Mouse (Mus musculus): ENCODE measurements around the gene Coq8b. TPM values are rescaled to one million over a fixed set of nuclear protein-coding genes. Genes with fewer than 3 reads are reported as not detected.

Coq8b gene
- 10 to 100 TPM; 32.5 to 37.2 TPM for total RNA-seq (2021)

- peak; percentile 91 to 96 for DNase-seq (ENCODE audit: low spot score in 2 of 2)
- intact Hi-C loops (cut with DNase I): loop anchor here (1.0 kb wide), 2 partner anchors 24 to 55 kb away; partner anchors contain the start of gene Rab4b
Measured at GRCm38 (mm10) chr7:27232781-27233281, at the start of gene Coq8b. Gene Coq8b (plus strand): TSS chr7:27233023.

GRCm38 (mm10) chr7:27184964-27185363, 47.9 kb upstream of the Coq8b start:
- intact Hi-C loops (cut with DNase I): no loop called here
- no peak for DNase-seq (ENCODE audit: low spot score in 2 of 2)

- intact Hi-C loops (cut with DNase I): no loop called here
- no peak for DNase-seq (ENCODE audit: low spot score in 2 of 2)
Measured at GRCm38 (mm10) chr7:27185986-27186385, 46.8 kb upstream of the Coq8b start.

GRCm38 (mm10) chr7:27189271-27189931, 43.4 kb upstream of the Coq8b start:
- DNase-seq (ENCODE audit: low spot score in 2 of 2): no peak
- intact Hi-C loops (cut with DNase I): no loop called here

- intact Hi-C loops (cut with DNase I): no loop called here
- DNase-seq (ENCODE audit: low spot score in 2 of 2): no peak
Measured at GRCm38 (mm10) chr7:27192434-27192833, 40.4 kb upstream of the Coq8b start.

- intact Hi-C loops (cut with DNase I): loop anchor here (2.0 kb wide), 1 partner anchor 15 kb away; the partner anchor contains the start of gene Rab4b
- DNase-seq (ENCODE audit: low spot score in 2 of 2): no peak
Measured at GRCm38 (mm10) chr7:27193731-27194130, 39.1 kb upstream of the Coq8b start.

- intact Hi-C loops (cut with DNase I): loop anchor here (2.0 to 5.0 kb wide), 3 partner anchors 17 to 61 kb away; partner anchors contain the start of genes Itpkc, Numbl and Rab4b
Measured at GRCm38 (mm10) chr7:27195681-27196611, 36.9 kb upstream of the Coq8b start, which contains the start of the genes BC024978 and Snrpa. Gene BC024978 (plus strand): TSS chr7:27195781. Gene Snrpa (minus strand): TSS chr7:27196271.

GRCm38 (mm10) chr7:27197136-27197535, 35.7 kb upstream of the Coq8b start:
- intact Hi-C loops (cut with DNase I): loop anchor here (2.0 to 5.0 kb wide), 2 partner anchors 32 to 60 kb away; partner anchors contain the start of genes Itpkc and Numbl
- DNase-seq (ENCODE audit: low spot score in 2 of 2): no peak

More at GRCm38 (mm10) chr7:27195681-27196611, 36.9 kb upstream of the Coq8b start, which contains the start of the genes BC024978 and Snrpa:
- DNase-seq (ENCODE audit: low spot score in 2 of 2): peak; percentile 97 to 100

GRCm38 (mm10) chr7:27197634-27198033, 35.2 kb upstream of the Coq8b start:
- intact Hi-C loops (cut with DNase I): loop anchor here (2.0 to 5.0 kb wide), 2 partner anchors 31 to 60 kb away; partner anchors contain the start of genes Itpkc and Numbl
- DNase-seq (ENCODE audit: low spot score in 2 of 2): no peak

- intact Hi-C loops (cut with DNase I): loop anchor here (5.0 kb wide), 1 partner anchor 59 kb away; the partner anchor contains the start of gene Numbl
- no peak for DNase-seq (ENCODE audit: low spot score in 2 of 2)
Measured at GRCm38 (mm10) chr7:27198355-27198754, 34.5 kb upstream of the Coq8b start.

- no peak for DNase-seq (ENCODE audit: low spot score in 2 of 2)
- intact Hi-C loops (cut with DNase I): loop anchor here (5.0 kb wide), 1 partner anchor 59 kb away; the partner anchor contains the start of gene Numbl
Measured at GRCm38 (mm10) chr7:27198779-27199178, 34.0 kb upstream of the Coq8b start.

- intact Hi-C loops (cut with DNase I): no loop called here
- no peak for DNase-seq (ENCODE audit: low spot score in 2 of 2)
Measured at GRCm38 (mm10) chr7:27203730-27204449, 28.9 kb upstream of the Coq8b start.

- no peak for DNase-seq (ENCODE audit: low spot score in 2 of 2)
- intact Hi-C loops (cut with DNase I): no loop called here
Measured at GRCm38 (mm10) chr7:27212626-27213025, 20.2 kb upstream of the Coq8b start.

GRCm38 (mm10) chr7:27218586-27218985, 14.2 kb upstream of the Coq8b start:
- no peak for DNase-seq (ENCODE audit: low spot score in 2 of 2)
- intact Hi-C loops (cut with DNase I): no loop called here

GRCm38 (mm10) chr7:27219937-27220336, 12.9 kb upstream of the Coq8b start:
- intact Hi-C loops (cut with DNase I): no loop called here
- DNase-seq (ENCODE audit: low spot score in 2 of 2): no peak

- no peak for DNase-seq (ENCODE audit: low spot score in 2 of 2)
- intact Hi-C loops (cut with DNase I): no loop called here
Measured at GRCm38 (mm10) chr7:27221939-27222338, 10.9 kb upstream of the Coq8b start.

GRCm38 (mm10) chr7:27222538-27222937, 10.3 kb upstream of the Coq8b start:
- intact Hi-C loops (cut with DNase I): no loop called here
- no peak for DNase-seq (ENCODE audit: low spot score in 2 of 2)

- peak in 1 of 2 experiments; percentile 70 for DNase-seq (ENCODE audit: low spot score in 2 of 2)
- intact Hi-C loops (cut with DNase I): loop anchor here (5.0 kb wide), 1 partner anchor 58 kb away; the partner anchor contains the start of gene Egln2
Measured at GRCm38 (mm10) chr7:27224877-27225575, 7.8 kb upstream of the Coq8b start.

Measured in left cerebral cortex, postnatal 25 days (tissue).